Mouse (Mus musculus) brain, embryonic 14.5 days (tissue): ENCODE data around the gene Fhl1.

Experiments used
- CTCF ChIP-seq: fragments of 200-500 bp; IDR thresholded peaks from 2 replicates; pipeline ENCODE4 v1.5.1; 2012; ENCODE audit warnings: inconsistent platforms, mild to moderate bottlenecking, moderate library complexity, borderline replicate concordance; ENCODE audit not compliant: insufficient read depth, insufficient read length; ENCODE audit errors: extremely low read depth
- POLR2A ChIP-seq: fragments of 200-500 bp; IDR thresholded peaks from 2 replicates; pipeline ENCODE4 v1.6.1; 2012; ENCODE audit warnings: mild to moderate bottlenecking, inconsistent platforms, borderline replicate concordance; ENCODE audit not compliant: poor library complexity, insufficient read depth, insufficient read length, severe bottlenecking; ENCODE audit errors: extremely low read depth

GRCm38 (mm10) chrX:56755646-56756045 is 24.1 kb downstream of the Fhl1 start:
- TF ChIP-seq CTCF (peak; percentile 37; the same call in 1 of the 2 replicates), POLR2A (no peak)
